8 mouse cellular contexts compared by ENCODE assay signal in genomic region chr4:95483571-95483970, GRCm38 (mm10).
DNase-seq lines count a peak whose midpoint lies in the region; ATAC-seq lines count a peak whose summit lies in the region.

No protein-coding gene starts in this region.

- peak; percentile 68 for DNase-seq in midbrain, embryonic 11.5 days (ENCODE audit: low spot score, missing footprints)
- DNase-seq in kidney, postnatal 4 days, result peak; percentile 18 to 43
- peak; percentile 71 for DNase-seq in urinary bladder, postnatal 14 days (ENCODE audit: low spot score)
- no peak for DNase-seq in hindbrain, embryonic 14.5 days (ENCODE audit: low spot score)
- no peak for DNase-seq in spleen, postnatal 14 days (ENCODE audit: low spot score in 2 of 2)

- H3K9ac ChIP-seq in midbrain, embryonic 11.5 days (ENCODE audit: low read length), result no peak overlapping the region
- no peak overlapping the region for H3K9ac ChIP-seq in midbrain, embryonic 15.5 days
- H3K9ac ChIP-seq in heart, embryonic 13.5 days, result no peak overlapping the region
- no peak overlapping the region for H3K9ac ChIP-seq in hindbrain, embryonic 14.5 days

- WGBS in midbrain, embryonic 11.5 days, result 77% methylated on average over 6 of the region's 6 CpGs
- WGBS in midbrain, embryonic 15.5 days, result 73% methylated on average over 6 of the region's 6 CpGs
- 36% methylated on average over 6 of the region's 6 CpGs for WGBS in heart, embryonic 13.5 days
- 72% methylated on average over 6 of the region's 6 CpGs for WGBS in hindbrain, embryonic 14.5 days

- H3K4me3 ChIP-seq in midbrain, embryonic 11.5 days (ENCODE audit: low read depth, low read length), result no peak overlapping the region
- no peak overlapping the region for H3K4me3 ChIP-seq in midbrain, embryonic 15.5 days
- no peak overlapping the region for H3K4me3 ChIP-seq in heart, embryonic 13.5 days
- no peak overlapping the region for H3K4me3 ChIP-seq in hindbrain, embryonic 14.5 days (replicated peaks; ENCODE audit: low read length)

- no peak overlapping the region for H3K27ac ChIP-seq in midbrain, embryonic 11.5 days (ENCODE audit: low read depth, low read length)
- no peak overlapping the region for H3K27ac ChIP-seq in midbrain, embryonic 15.5 days
- H3K27ac ChIP-seq in heart, embryonic 13.5 days (replicated peaks), result 0 out of 2 replicates have a peak overlapping the region, but pooled peaks have one; percentile 5
- H3K27ac ChIP-seq in hindbrain, embryonic 14.5 days, result no peak overlapping the region

- H3K4me1 ChIP-seq in midbrain, embryonic 11.5 days (ENCODE audit: control insufficient read depth, insufficient read depth, low read length), result no peaks in the 10 kb centered on the region
- no peaks in the 10 kb centered on the region for H3K4me1 ChIP-seq in midbrain, embryonic 15.5 days
- peaks cover 23% of the 10 kb centered on the region for H3K4me1 ChIP-seq in heart, embryonic 13.5 days
- no peaks in the 10 kb centered on the region for H3K4me1 ChIP-seq in hindbrain, embryonic 14.5 days (replicated peaks; ENCODE audit: control insufficient read depth, insufficient read depth, low read length)

- ATAC-seq in midbrain, embryonic 11.5 days (ENCODE audit: low FRiP score), result no peak
- ATAC-seq in midbrain, embryonic 15.5 days (replicated peaks), result no peak
- ATAC-seq in heart, embryonic 13.5 days (ENCODE audit: extremely low read depth, insufficient number of reproducible peaks, low FRiP score, low TSS enrichment), result no peak
- ATAC-seq in granulocyte monocyte progenitor cell, adult 5-6 weeks (replicated peaks; ENCODE audit: poor library complexity, severe bottlenecking), result no peak; the same call in 1 of the 2 replicates
- no peak for ATAC-seq in hindbrain, embryonic 14.5 days (ENCODE audit: low FRiP score)

- H3K36me3 ChIP-seq in midbrain, embryonic 11.5 days (ENCODE audit: control insufficient read depth, insufficient read depth, low read length), result no peaks in the 10 kb centered on the region
- H3K36me3 ChIP-seq in midbrain, embryonic 15.5 days (replicated peaks), result no peaks in the 10 kb centered on the region
- no peaks in the 10 kb centered on the region for H3K36me3 ChIP-seq in heart, embryonic 13.5 days
- H3K36me3 ChIP-seq in hindbrain, embryonic 14.5 days (replicated peaks; ENCODE audit: control insufficient read depth, insufficient read depth), result no peaks in the 10 kb centered on the region

- H3K27me3 ChIP-seq in midbrain, embryonic 11.5 days (ENCODE audit: control insufficient read depth, insufficient read depth, low read length), result no peaks in the 10 kb centered on the region
- no peaks in the 10 kb centered on the region for H3K27me3 ChIP-seq in midbrain, embryonic 15.5 days (replicated peaks)
- no peaks in the 10 kb centered on the region for H3K27me3 ChIP-seq in heart, embryonic 13.5 days (replicated peaks)
- H3K27me3 ChIP-seq in hindbrain, embryonic 14.5 days (ENCODE audit: control insufficient read depth, insufficient read depth, low read length), result no peaks in the 10 kb centered on the region

- no peak overlapping the region for H3K4me2 ChIP-seq in midbrain, embryonic 11.5 days
- H3K4me2 ChIP-seq in midbrain, embryonic 15.5 days, result no peak overlapping the region
- H3K4me2 ChIP-seq in heart, embryonic 13.5 days, result no peak overlapping the region
- H3K4me2 ChIP-seq in hindbrain, embryonic 14.5 days (replicated peaks), result no peak overlapping the region

- H3K9me3 ChIP-seq in midbrain, embryonic 11.5 days (ENCODE audit: control insufficient read depth, low read length), result no peaks in the 10 kb centered on the region
- no peaks in the 10 kb centered on the region for H3K9me3 ChIP-seq in midbrain, embryonic 15.5 days
- no peaks in the 10 kb centered on the region for H3K9me3 ChIP-seq in heart, embryonic 13.5 days
- H3K9me3 ChIP-seq in hindbrain, embryonic 14.5 days (ENCODE audit: control insufficient read depth, low read length), result no peaks in the 10 kb centered on the region

Comparison
In these comparisons a context has a peak if more than half of its experiments do, and no peak if none do; other contexts are left out.
1. DNase-seq: peak in midbrain, embryonic 11.5 days (single experiment), kidney, postnatal 4 days (2 of 2) and urinary bladder, postnatal 14 days (single experiment); none in hindbrain, embryonic 14.5 days (single experiment) and spleen, postnatal 14 days (0 of 2).